Mouse (Mus musculus) ES-Bruce4 (cell line): ENCODE data around the gene Tial1.

ENCODE experiments used
- CTCF ChIP-seq: IDR thresholded peaks from one replicate; pipeline ENCODE4 v1.8.1; 2011; ENCODE audit warnings: low read depth, low read length
- EP300 ChIP-seq: IDR thresholded peaks from 2 replicates; pipeline ENCODE4 v1.6.1; 2011; ENCODE audit warnings: low read depth, low read length; ENCODE audit not compliant: insufficient read depth
- POLR2A ChIP-seq: IDR thresholded peaks from one replicate; pipeline ENCODE4 v1.8.1; 2011; ENCODE audit warnings: low read length; ENCODE audit not compliant: insufficient read depth

GRCm38 (mm10) chr7:128398664-128399063 is 62.9 kb downstream of the Tial1 start:
- no peak for TF ChIP-seq POLR2A
- TF ChIP-seq EP300 = no peak
- no peak for TF ChIP-seq CTCF
